ENCODE assay signal across 29 mouse cellular contexts in genomic region chr1:152409356-152409755, GRCm38 (mm10). TPM values are rescaled to one million over a fixed set of nuclear protein-coding genes. Genes with fewer than 3 reads are reported as not detected.
DNase-seq lines count a peak whose midpoint lies in the region; ATAC-seq and TF ChIP-seq lines count a peak whose summit lies in the region.
"Had no signal": no experiment of that assay in that cellular context is flagged by ENCODE, and none has a peak within 500 bp of the region (broad histone marks: within the 10 kb centered on the region; RNA-seq: fewer than 3 reads in every experiment).

No protein-coding gene starts in this region.

- no peaks in the 10 kb centered on the region; the same call in none of the 2 replicates for H3K4me1 ChIP-seq in heart, embryonic 10.5 days
- H3K4me1 ChIP-seq in limb, embryonic 14.5 days (ENCODE audit: control insufficient read depth, insufficient read depth, low read length), result peaks cover 5% of the 10 kb centered on the region; the same call in 1 of the 2 replicates
- H3K4me1 ChIP-seq in limb, embryonic 10.5 days, result peaks cover 8% of the 10 kb centered on the region

- no peak overlapping the region for H3K27ac ChIP-seq in heart, embryonic 10.5 days
- H3K27ac ChIP-seq in limb, embryonic 14.5 days (replicated peaks; ENCODE audit: low read depth, low read length), result no peak overlapping the region
- no peak overlapping the region for H3K27ac ChIP-seq in limb, embryonic 10.5 days
- H3K27ac ChIP-seq: embryonic facial prominence, embryonic 10.5 days; embryonic facial prominence, embryonic 13.5 days; forebrain, embryonic 12.5 days; forebrain, embryonic 15.5 days; heart, adult 2 months; hindbrain, embryonic 12.5 days; hindbrain, embryonic 15.5 days had no signal

- DNase-seq in heart, adult 11 months, result peak; percentile 60
- DNase-seq in heart, embryonic 10.5 days (ENCODE audit: low spot score), result no peak
- DNase-seq in limb, embryonic 14.5 days (ENCODE audit: low spot score), result peak; percentile 36
- DNase-seq in limb, embryonic 10.5 days (ENCODE audit: low spot score), result no peak
- peak; percentile 45 to 50 for DNase-seq in right cerebral cortex, postnatal 10 days (ENCODE audit: low spot score in 2 of 2)
- DNase-seq in right cerebral cortex, adult 18-20 months, result no peak
- DNase-seq in testis, postnatal 10 days (ENCODE audit: low spot score), result peak; percentile 46
- no peak for DNase-seq in testis, postnatal 14 days (ENCODE audit: low spot score)
- DNase-seq: adrenal gland, postnatal 10 days; adrenal gland, postnatal 36 days; B cell, adult 2 months; cerebellum, adult 11 months; cerebellum, adult 2 months; cerebellum, adult 9-11 months; cerebellum, postnatal 36 days; embryo, embryonic 11 days; gastrocnemius, postnatal 25 days; heart, adult 2 months had no signal

- ATAC-seq in limb, embryonic 14.5 days (ENCODE audit: low FRiP score, low read depth), result no peak
- ATAC-seq: forebrain, embryonic 15.5 days; Patski had no signal

- 85% methylated on average over 4 of the region's 4 CpGs for WGBS in heart, embryonic 10.5 days
- WGBS in limb, embryonic 14.5 days, result 69% methylated on average over 4 of the region's 4 CpGs
- 86% methylated on average over 4 of the region's 4 CpGs for WGBS in limb, embryonic 10.5 days

- H3K9ac ChIP-seq in limb, embryonic 14.5 days (ENCODE audit: low read depth, low read length, severe bottlenecking), result no peak overlapping the region
- H3K9ac ChIP-seq: embryonic facial prominence, embryonic 13.5 days; forebrain, embryonic 12.5 days; forebrain, embryonic 15.5 days; hindbrain, embryonic 12.5 days; hindbrain, embryonic 15.5 days had no signal

- peaks cover 6% of the 10 kb centered on the region; the same call in 1 of the 2 replicates for H3K36me3 ChIP-seq in heart, embryonic 10.5 days
- no peaks in the 10 kb centered on the region for H3K36me3 ChIP-seq in limb, embryonic 14.5 days (ENCODE audit: control insufficient read depth, insufficient read depth, low read length)
- no peaks in the 10 kb centered on the region for H3K36me3 ChIP-seq in limb, embryonic 10.5 days
- H3K36me3 ChIP-seq: embryonic facial prominence, embryonic 10.5 days; embryonic facial prominence, embryonic 13.5 days; forebrain, embryonic 12.5 days; forebrain, embryonic 15.5 days; G1E; hindbrain, embryonic 15.5 days had no signal

- H3K4me3 ChIP-seq in heart, embryonic 10.5 days, result no peak overlapping the region
- no peak overlapping the region for H3K4me3 ChIP-seq in limb, embryonic 14.5 days (replicated peaks; ENCODE audit: low read length)
- H3K4me3 ChIP-seq in limb, embryonic 10.5 days, result no peak overlapping the region
- H3K4me3 ChIP-seq: embryonic facial prominence, embryonic 10.5 days; embryonic facial prominence, embryonic 13.5 days; erythroblast, embryonic 14.5 days; forebrain, embryonic 12.5 days; forebrain, embryonic 15.5 days; heart, adult 2 months; hindbrain, embryonic 12.5 days; hindbrain, embryonic 15.5 days had no signal

- no peaks in the 10 kb centered on the region for H3K27me3 ChIP-seq in heart, embryonic 10.5 days (ENCODE audit: insufficient read depth, poor library complexity, severe bottlenecking)
- no peaks in the 10 kb centered on the region for H3K27me3 ChIP-seq in limb, embryonic 14.5 days (ENCODE audit: control insufficient read depth, insufficient read depth, low read length)
- H3K27me3 ChIP-seq in limb, embryonic 10.5 days (ENCODE audit: low read depth, poor library complexity, severe bottlenecking), result no peaks in the 10 kb centered on the region
- H3K27me3 ChIP-seq: CH12.LX; forebrain, embryonic 12.5 days; forebrain, embryonic 15.5 days; hindbrain, embryonic 12.5 days; hindbrain, embryonic 15.5 days had no signal

- no peak for TF ChIP-seq POLR2A in limb, embryonic 14.5 days (IDR thresholded peaks at IDR 0.05; ENCODE audit: borderline replicate concordance, extremely low read depth, insufficient read depth, insufficient read length)

- H3K4me2 ChIP-seq in limb, embryonic 14.5 days (replicated peaks; ENCODE audit: low read depth, low read length, severe bottlenecking), result no peak overlapping the region
- H3K4me2 ChIP-seq: embryonic facial prominence, embryonic 13.5 days; forebrain, embryonic 12.5 days; forebrain, embryonic 15.5 days; heart, embryonic 11.5 days; hindbrain, embryonic 12.5 days; hindbrain, embryonic 15.5 days had no signal

- H3K9me3 ChIP-seq in heart, embryonic 10.5 days, result peaks cover 5% of the 10 kb centered on the region; the same call in 1 of the 2 replicates
- 0 out of 2 replicates have a peak, but pooled peaks cover 5% of the 10 kb centered on the region for H3K9me3 ChIP-seq in limb, embryonic 14.5 days (ENCODE audit: control insufficient read depth, low read length)
- H3K9me3 ChIP-seq in limb, embryonic 10.5 days (replicated peaks), result no peaks in the 10 kb centered on the region
- H3K9me3 ChIP-seq: hindbrain, embryonic 15.5 days had no signal

RNA-seq across cellular contexts. Expression of gene Colgalt2, which starts 9.7 kb away (rescaled TPM):
- polyA plus RNA-seq in heart, embryonic 10.5 days (2016; fragmentation: Nextera tagmentation; extraction: Ambion mirVana), result 2.4 and 4.3 TPM in 2 replicates
- polyA plus RNA-seq in limb, embryonic 14.5 days (2012; rRNA removed), result 16.3 and 16.7 TPM in 2 replicates
- 7.5 and 8.1 TPM in 2 replicates for polyA plus RNA-seq in limb, embryonic 14.5 days (2014; fragmentation: Nextera tagmentation; extraction: Ambion mirVana)
- polyA plus RNA-seq in limb, embryonic 10.5 days (2016; fragmentation: Nextera tagmentation; extraction: Ambion mirVana), result 1.0 and 1.4 TPM in 2 replicates
- polyA plus RNA-seq: erythroblast, embryonic 14.5 days; G1E; Patski had no signal

RNA-seq across cellular contexts. Expression of gene Tsen15, which starts 22.9 kb away (rescaled TPM):
- 75.9 and 94.4 TPM in 2 replicates for polyA plus RNA-seq in heart, embryonic 10.5 days (2016; fragmentation: Nextera tagmentation; extraction: Ambion mirVana)
- polyA plus RNA-seq in limb, embryonic 14.5 days (2012; rRNA removed), result 58.2 and 66.3 TPM in 2 replicates
- polyA plus RNA-seq in limb, embryonic 14.5 days (2014; fragmentation: Nextera tagmentation; extraction: Ambion mirVana), result 84.2 and 85.0 TPM in 2 replicates
- polyA plus RNA-seq in limb, embryonic 10.5 days (2016; fragmentation: Nextera tagmentation; extraction: Ambion mirVana), result 109 and 121 TPM in 2 replicates

Comparison
In these comparisons a context has a peak if more than half of its experiments do, and no peak if none do; other contexts are left out.
1. DNase-seq: peak in heart, adult 11 months (single experiment), limb, embryonic 14.5 days (single experiment), right cerebral cortex, postnatal 10 days (2 of 2) and testis, postnatal 10 days (single experiment); none in heart, embryonic 10.5 days (single experiment), limb, embryonic 10.5 days (single experiment), right cerebral cortex, adult 18-20 months (single experiment) and testis, postnatal 14 days (single experiment).